Mouse (Mus musculus): ENCODE data around the gene Lyl1.
A peak's percentile ranks its signal among the peaks of the same experiment; 100 is the strongest.

DNA sequence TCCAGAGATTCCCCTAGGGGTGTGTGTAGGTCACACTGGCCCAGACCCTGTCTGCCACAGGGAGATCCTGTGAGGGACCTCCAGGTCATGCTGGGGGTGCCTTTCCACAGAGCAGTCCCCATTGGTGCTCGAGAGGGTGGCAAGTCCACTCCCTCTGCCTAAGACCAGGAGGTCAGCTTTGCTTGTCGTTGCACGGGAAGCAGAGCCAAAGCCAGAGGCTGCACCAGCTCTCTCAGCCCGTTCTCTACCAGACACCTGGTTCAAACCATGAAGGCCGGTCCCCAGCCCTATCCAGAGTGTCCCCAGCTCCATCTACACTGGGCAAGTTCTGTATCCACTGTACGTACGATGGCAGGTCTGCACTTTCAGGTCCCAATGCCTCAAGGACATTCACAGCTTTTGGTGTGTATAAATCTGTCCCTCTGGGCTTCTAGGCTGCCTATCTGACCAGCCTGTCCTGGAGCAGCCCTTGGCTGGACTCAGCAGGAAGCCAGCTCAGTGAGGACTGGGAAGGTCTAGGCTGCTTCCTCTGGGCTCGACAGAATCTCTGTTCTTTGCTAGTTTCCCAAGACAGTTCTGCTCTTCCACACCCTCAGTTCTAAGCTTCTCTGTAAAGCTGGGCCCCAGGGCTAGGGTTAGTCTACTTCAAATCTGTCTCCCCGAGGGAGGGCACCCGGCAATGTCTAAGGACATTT lies 24.1 kb downstream of the Lyl1 start:
- TF ChIP-seq POLR2A (IDR thresholded peaks at IDR 0.05; ENCODE audit: borderline replicate concordance, low read depth, low read length) = no peak
- TF ChIP-seq CTCF (IDR thresholded peaks at IDR 0.05; ENCODE audit: low read depth, low read length) = peak; percentile 24; the same call in 1 of the 2 replicates
